Mouse (Mus musculus): ENCODE measurements around the gene Galntl6.

GRCm38 (mm10) chr8:58291487-58291886, 621.0 kb downstream of the Galntl6 start:
- TF ChIP-seq MAFK (IDR thresholded peaks at IDR 0.05; ENCODE audit: insufficient replicate concordance, low read length) (no peak), POLR2A (IDR thresholded peaks at IDR 0.05; ENCODE audit: low read depth, low read length) (no peak), MEF2A (IDR thresholded peaks at IDR 0.05; ENCODE audit: borderline replicate concordance, low read depth, low read length) (no peak), EP300 (IDR thresholded peaks at IDR 0.05; ENCODE audit: low read length) (no peak), CTCF (conservative IDR thresholded peaks at IDR 0.05 in 1 of 2, IDR thresholded peaks at IDR 0.05 in 1 of 2; ENCODE audit: low read depth in 2 of 2, low read length in 2 of 2) (no peak), USF2 (conservative IDR thresholded peaks at IDR 0.05; ENCODE audit: low read depth, low read length) (no peak), NELFE (IDR thresholded peaks at IDR 0.05; ENCODE audit: low read depth, low read length) (no peak), MYC (IDR thresholded peaks at IDR 0.05; ENCODE audit: low read depth, low read length) (no peak), PAX5 (IDR thresholded peaks at IDR 0.05; ENCODE audit: low read length) (no peak), E2F4 (IDR thresholded peaks at IDR 0.05; ENCODE audit: insufficient replicate concordance, low read depth, low read length) (no peak), MAX (IDR thresholded peaks at IDR 0.05; ENCODE audit: low read length) (no peak), JUN (IDR thresholded peaks at IDR 0.05; ENCODE audit: insufficient read depth, low read depth, low read length) (no peak), UBTF (IDR thresholded peaks at IDR 0.05; ENCODE audit: low read depth, low read length) (no peak)

Measured in CH12.LX (cell line).